Mouse (Mus musculus) central nervous system, embryonic 11.5 days (tissue): ENCODE results near the gene Gm13278. TPM values are rescaled to one million over a fixed set of nuclear protein-coding genes. Genes with fewer than 3 reads are reported as not detected.

Experiments
- polyA plus RNA-seq: library from polyadenylated mRNA; depleted of rRNA; stranded (reverse); fragments of >200 nt; gene quantifications from 2 replicates; pipeline ENCODE4 v1.2.3, GENCODE M21; 2012; rRNA removed

The Gm13278 gene
- polyA plus RNA-seq, 1 experiment: not detected

Other genes starting within 250 kb of the Gm13278 start
- gene Ifna15, start 233.3 kb upstream of the Gm13278 start, polyA plus RNA-seq: not detected in 2 replicates
- gene Ifna14, start 219.8 kb upstream of the Gm13278 start, polyA plus RNA-seq: not detected in 2 replicates
- not detected in 2 replicates for gene Ifna9, start 199.2 kb upstream of the Gm13278 start, polyA plus RNA-seq
- gene Ifna12, start 188.2 kb upstream of the Gm13278 start, polyA plus RNA-seq: not detected in 2 replicates
- not detected in 2 replicates for gene C87499, start 157.1 kb upstream of the Gm13278 start, polyA plus RNA-seq
- gene Ifna13, start 147.1 kb upstream of the Gm13278 start, polyA plus RNA-seq: not detected in 2 replicates
- not detected in 2 replicates for gene Ifna16, start 114.6 kb upstream of the Gm13278 start, polyA plus RNA-seq
- gene Ifna2, start 107.6 kb upstream of the Gm13278 start, polyA plus RNA-seq: not detected in 2 replicates
- 0.06 TPM in 2 replicates for gene Ifnab, start 100.2 kb upstream of the Gm13278 start, polyA plus RNA-seq
- gene Gm26566, start 69.7 kb upstream of the Gm13278 start, polyA plus RNA-seq: 0.11 and 0.25 TPM in 2 replicates
- 46.1 and 65.0 TPM in 2 replicates for gene Klhl9, start 69.1 kb upstream of the Gm13278 start, polyA plus RNA-seq
- gene Gm13271, start 36.7 kb upstream of the Gm13278 start, polyA plus RNA-seq: not detected in 2 replicates
- gene Gm13283, start 31.4 kb upstream of the Gm13278 start, polyA plus RNA-seq: 0.05 and 0.10 TPM in 2 replicates
- not detected in 2 replicates for gene Gm13290, start 17.7 kb upstream of the Gm13278 start, polyA plus RNA-seq
- gene Gm13289, start 14.6 kb upstream of the Gm13278 start, polyA plus RNA-seq: not detected in 2 replicates
- gene Gm13272, start 11.7 kb upstream of the Gm13278 start, polyA plus RNA-seq: not detected in 2 replicates
- gene Ifnz, start 9.4 kb upstream of the Gm13278 start, polyA plus RNA-seq: 0.05 and 0.10 TPM in 2 replicates
- gene Gm13276, start 5.8 kb upstream of the Gm13278 start, polyA plus RNA-seq: not detected in 2 replicates
- not detected in 2 replicates for gene Gm13277, start 2.9 kb upstream of the Gm13278 start, polyA plus RNA-seq
- 0.12 TPM in 1 of 2 replicates, not detected in the other for gene Gm13275, start 2.9 kb downstream of the Gm13278 start, polyA plus RNA-seq
- gene Gm13279, start 5.8 kb downstream of the Gm13278 start, polyA plus RNA-seq: not detected in 2 replicates
- gene Gm13285, start 8.1 kb downstream of the Gm13278 start, polyA plus RNA-seq: not detected in 2 replicates
- gene Gm13287, start 11.7 kb downstream of the Gm13278 start, polyA plus RNA-seq: 0.12 TPM in 1 of 2 replicates, not detected in the other
- gene Gm13288, start 14.0 kb downstream of the Gm13278 start, polyA plus RNA-seq: 0.01 and 0.02 TPM in 2 replicates
- gene Ifna7, start 24.7 kb downstream of the Gm13278 start, polyA plus RNA-seq: not detected in 2 replicates
- not detected in 2 replicates for gene Ifna11, start 28.4 kb downstream of the Gm13278 start, polyA plus RNA-seq
- not detected in 2 replicates for gene Ifna6, start 35.9 kb downstream of the Gm13278 start, polyA plus RNA-seq
- not detected in 2 replicates for gene Ifna5, start 44.0 kb downstream of the Gm13278 start, polyA plus RNA-seq
- not detected in 2 replicates for gene Ifna4, start 50.3 kb downstream of the Gm13278 start, polyA plus RNA-seq
- gene Ifna1, start 58.5 kb downstream of the Gm13278 start, polyA plus RNA-seq: not detected in 2 replicates
- gene Ifne, start 88.7 kb downstream of the Gm13278 start, polyA plus RNA-seq: not detected in 2 replicates